Comparison of ENCODE assay signal across 15 mouse cellular contexts in genomic region chr17:51651880-51652279, GRCm38 (mm10).
"Had no signal": no experiment of that assay in that cellular context is flagged by ENCODE, and none has a peak within 500 bp of the region (broad histone marks: within the 10 kb centered on the region; RNA-seq: fewer than 3 reads in every experiment).

No protein-coding gene starts in this region.

- DNase-seq: liver, postnatal 0 days; lung, adult 2 months; lung, postnatal 14 days; lung, postnatal 36 days; midbrain, embryonic 14.5 days; retina, postnatal 1 day; right cerebral cortex, adult 18-20 months; right cerebral cortex, postnatal 25 days; right cerebral cortex, postnatal 4 days; spleen, adult 18-20 months; thymus, adult 2 months; thymus, postnatal 25 days; thymus, postnatal 4 days had no signal

- ATAC-seq: liver, postnatal 0 days; lung, postnatal 0 days; midbrain, embryonic 16.5 days had no signal
